Mouse (Mus musculus) kidney, embryonic 15.5 days (tissue): Measurements from ENCODE around the gene Prh1. TPM values are rescaled to one million over a fixed set of nuclear protein-coding genes. Genes with fewer than 3 reads are reported as not detected.
"Not testable (repeated sequence)": the region's sequence is repeated elsewhere in the genome, so short reads cannot be mapped to it uniquely, and the experiment has no call there.

Source experiments
- ATAC-seq: fragments of 200-750 bp; cut with Nextera tagmentation; replicated peaks from 2 replicates; pipeline ENCODE4 v1.8.0; 2017; ENCODE audit warnings: moderate TSS enrichment; ENCODE audit not compliant: low FRiP score
- H3K27ac ChIP-seq: fragments of 300-500 bp; sonication (generic); 2 replicates; pipeline ENCODE4 v1.5.1; 2015; ENCODE audit warnings: mild to moderate bottlenecking, inconsistent platforms
- H3K27me3 ChIP-seq: fragments of 300-500 bp; sonication (generic); 2 replicates; pipeline ENCODE4 v1.6.1; 2015; ENCODE audit warnings: inconsistent platforms
- H3K36me3 ChIP-seq: fragments of 300-500 bp; sonication (generic); 2 replicates; pipeline ENCODE4 v1.6.1; 2015; ENCODE audit warnings: inconsistent platforms
- H3K4me1 ChIP-seq: fragments of 300-500 bp; sonication (generic); 2 replicates; pipeline ENCODE4 v1.6.1; 2015; ENCODE audit warnings: inconsistent platforms
- H3K4me2 ChIP-seq: fragments of 300-500 bp; sonication (generic); 2 replicates; pipeline ENCODE4 v1.6.1; 2015; ENCODE audit warnings: moderate library complexity, mild to moderate bottlenecking, inconsistent platforms
- H3K4me3 ChIP-seq: fragments of 300-500 bp; sonication (generic); replicated peaks from 2 replicates; pipeline ENCODE4 v1.5.1; 2015; ENCODE audit warnings: mild to moderate bottlenecking, inconsistent platforms
- H3K9ac ChIP-seq: fragments of 300-500 bp; sonication (generic); 2 replicates; pipeline ENCODE4 v1.6.1; 2015; ENCODE audit warnings: mild to moderate bottlenecking, inconsistent platforms
- H3K9me3 ChIP-seq: fragments of 300-500 bp; sonication (generic); replicated peaks from 2 replicates; pipeline ENCODE4 v1.6.1; 2016; ENCODE audit warnings: inconsistent platforms
- WGBS: fragments of 180-500 bp; shearing (Covaris S2); methylation state at CpG from one replicate; pipeline ENCODE4 v1.1.7; 2015; ENCODE audit warnings: mixed read lengths; 5-methylcytosine and 5-hydroxymethylcytosine counted together
- polyA plus RNA-seq: library from polyadenylated mRNA; unstranded; fragments of >200 nt; fragmentation: Nextera tagmentation; extraction: Ambion mirVana; gene quantifications from 2 replicates; pipeline ENCODE4 v1.2.1, GENCODE M21; 2015

Prh1 gene
- polyA plus RNA-seq, result not detected in 2 replicates

- not testable (repeated sequence) for H3K4me2 ChIP-seq, H3K4me1 ChIP-seq, H3K4me3 ChIP-seq, H3K27me3 ChIP-seq, ATAC-seq, H3K9ac ChIP-seq, H3K27ac ChIP-seq, H3K9me3 ChIP-seq, H3K36me3 ChIP-seq
- 71% methylated on average over 1 of the region's 1 CpGs for WGBS
Observed at GRCm38 (mm10) chr6:132569509-132569908, at the start of gene Prh1. Gene Prh1, plus strand, starts transcription at chr6:132569809.

GRCm38 (mm10) chr6:132595613-132596012 lies 26.0 kb downstream of the Prh1 start, which contains the start of gene Prp2:
Gene Prp2, plus strand, starts transcription at chr6:132595913.
- not testable (repeated sequence) for H3K27ac ChIP-seq, H3K27me3 ChIP-seq, H3K9ac ChIP-seq, H3K36me3 ChIP-seq, H3K4me3 ChIP-seq, H3K4me1 ChIP-seq, H3K9me3 ChIP-seq, ATAC-seq, H3K4me2 ChIP-seq
- 61% methylated on average over 2 of the region's 2 CpGs for WGBS

Other genes starting within 250 kb of the Prh1 start
- gene Gm8882, start 205.7 kb upstream of the Prh1 start, polyA plus RNA-seq, result not detected in 2 replicates
- not detected in 2 replicates for gene Prp2, start 26.1 kb downstream of the Prh1 start, polyA plus RNA-seq
- not detected in 2 replicates for gene A630073D07Rik, start 81.7 kb downstream of the Prh1 start, polyA plus RNA-seq
- gene Tas2r120, start 87.1 kb downstream of the Prh1 start, polyA plus RNA-seq, result not detected in 2 replicates
- gene Tas2r121, start 131.2 kb downstream of the Prh1 start, polyA plus RNA-seq, result not detected in 2 replicates
- gene Tas2r122, start 142.1 kb downstream of the Prh1 start, polyA plus RNA-seq, result not detected in 2 replicates
- gene Tas2r115, start 168.2 kb downstream of the Prh1 start, polyA plus RNA-seq, result not detected in 2 replicates
- gene Tas2r124, start 184.9 kb downstream of the Prh1 start, polyA plus RNA-seq, result not detected in 2 replicates
- gene Tas2r102, start 192.3 kb downstream of the Prh1 start, polyA plus RNA-seq, result not detected in 2 replicates
- not detected in 2 replicates for gene Tas2r136, start 208.4 kb downstream of the Prh1 start, polyA plus RNA-seq
- not detected in 2 replicates for gene Tas2r117, start 233.0 kb downstream of the Prh1 start, polyA plus RNA-seq